Mouse (Mus musculus): ENCODE data around the gene Cdca4.

- no peak for TF ChIP-seq POLR2A (IDR thresholded peaks at IDR 0.05; ENCODE audit: low read depth, low read length)
- no peak for TF ChIP-seq CTCF (conservative IDR thresholded peaks at IDR 0.05; ENCODE audit: insufficient read depth, insufficient read length, low read depth, low read length)
Observed at GRCm38 (mm10) chr12:112797672-112798331, 31.4 kb downstream of the Cdca4 start.
